Mouse (Mus musculus) liver, adult 2 months (tissue): ENCODE results near the gene Mpo.

Source experiments
- CTCF ChIP-seq: fragments of 200-500 bp; IDR thresholded peaks from 2 replicates; pipeline ENCODE4 v1.5.1; 2011; ENCODE audit warnings: low read depth, low read length, control low read depth
- POLR2A ChIP-seq: fragments of 200-500 bp; IDR thresholded peaks from 2 replicates; pipeline ENCODE4 v1.6.1; 2011; ENCODE audit warnings: low read length, control low read depth; ENCODE audit not compliant: insufficient read depth; ENCODE audit errors: extremely low read depth

- TF ChIP-seq POLR2A (no peak), CTCF (no peak)
Measured at GRCm38 (mm10) chr11:87751491-87751966, 41.9 kb upstream of the Mpo start.
